Mouse (Mus musculus): ENCODE measurements at regions not wholly inside any gene's neighbourhood (a gene's known extent, or its start where the extent isn't known, plus 50 kb on each side); places are given as distances from the start of the nearest gene placed in this dataset.

GRCm38 (mm10) chrX:162268918-162269317 lies 109.4 kb upstream of the Nhs start:
- TF ChIP-seq CTCF (IDR thresholded peaks at IDR 0.05; ENCODE audit: borderline replicate concordance, control insufficient read depth, extremely low read depth, insufficient read depth, low read length, poor library complexity) (no peak), POLR2A (IDR thresholded peaks at IDR 0.05; ENCODE audit: control insufficient read depth, extremely low read depth, insufficient read depth, low read length, poor library complexity) (no peak)
